Mouse (Mus musculus): ENCODE results near the gene Nt5c2. TPM values are rescaled to one million over a fixed set of nuclear protein-coding genes. Genes with fewer than 3 reads are reported as not detected.

Nt5c2 gene
- total and polyA plus RNA-seq, 3 experiments, result 17.0 to 158 (median 148) TPM

GRCm38 (mm10) chr19:47049061-47049460, 34.1 kb upstream of the Nt5c2 start:
- Histone ChIP-seq H3K9me3 (replicated peaks) (no peaks in the 10 kb centered on the region), H3K4me3 (ENCODE audit: low read depth, low read length) (peak overlapping the region; percentile 84; the same call in 1 of the 2 replicates), H3K27me3 (ENCODE audit: insufficient read depth, low read length) (no peaks in the 10 kb centered on the region), H3K4me1 (ENCODE audit: insufficient read depth, low read depth, low read length) (peaks cover 35% of the 10 kb centered on the region), H3K36me3 (replicated peaks) (peaks cover 45% of the 10 kb centered on the region)
- DNase-seq (ENCODE audit: low spot score), result no peak
- no peak for ATAC-seq (ENCODE audit: extremely low read depth, insufficient number of reproducible peaks, low FRiP score, poor library complexity, severe bottlenecking)
- TF ChIP-seq CTCF (IDR thresholded peaks at IDR 0.05; ENCODE audit: low read depth, low read length) (no peak), TAL1 (conservative IDR thresholded peaks at IDR 0.05; ENCODE audit: low read depth, low read length) (no peak), GATA2 (IDR thresholded peaks at IDR 0.05; ENCODE audit: borderline replicate concordance, low read depth, low read length) (no peak), POLR2AphosphoS5 (IDR thresholded peaks at IDR 0.05; ENCODE audit: insufficient replicate concordance, low read depth, low read length) (no peak), GATA1 (IDR thresholded peaks at IDR 0.05; ENCODE audit: borderline replicate concordance, low read length) (no peak)

GRCm38 (mm10) chr19:47047236-47047833, 32.4 kb upstream of the Nt5c2 start:
- DNase-seq (ENCODE audit: low spot score), result no peak
- no peaks in the 10 kb centered on the region for H3K9me3 ChIP-seq (replicated peaks)
- peaks cover 58% of the 10 kb centered on the region for H3K36me3 ChIP-seq (replicated peaks)
- no peaks in the 10 kb centered on the region for H3K27me3 ChIP-seq (ENCODE audit: insufficient read depth, low read length)
- no peak for TF ChIP-seq CTCF (IDR thresholded peaks at IDR 0.05; ENCODE audit: low read depth, low read length)
- TF ChIP-seq GATA1 (IDR thresholded peaks at IDR 0.05; ENCODE audit: borderline replicate concordance, low read length), result no peak
- TF ChIP-seq TAL1 (conservative IDR thresholded peaks at IDR 0.05; ENCODE audit: low read depth, low read length), result no peak
- TF ChIP-seq GATA2 (IDR thresholded peaks at IDR 0.05; ENCODE audit: borderline replicate concordance, low read depth, low read length), result no peak
- no peak for TF ChIP-seq POLR2AphosphoS5 (IDR thresholded peaks at IDR 0.05; ENCODE audit: insufficient replicate concordance, low read depth, low read length)
- H3K4me3 ChIP-seq (ENCODE audit: low read depth, low read length), result no peak overlapping the region
- H3K4me1 ChIP-seq (ENCODE audit: insufficient read depth, low read depth, low read length), result peaks cover 33% of the 10 kb centered on the region
- ATAC-seq (ENCODE audit: extremely low read depth, insufficient number of reproducible peaks, low FRiP score, poor library complexity, severe bottlenecking), result no peak

- Histone ChIP-seq H3K4me1 (ENCODE audit: insufficient read depth, low read depth, low read length) (peaks cover 31% of the 10 kb centered on the region), H3K27me3 (ENCODE audit: insufficient read depth, low read length) (no peaks in the 10 kb centered on the region), H3K36me3 (replicated peaks) (peaks cover 60% of the 10 kb centered on the region), H3K9me3 (replicated peaks) (no peaks in the 10 kb centered on the region), H3K4me3 (ENCODE audit: low read depth, low read length) (no peak overlapping the region)
- TF ChIP-seq GATA1 (IDR thresholded peaks at IDR 0.05; ENCODE audit: borderline replicate concordance, low read length) (no peak), POLR2AphosphoS5 (IDR thresholded peaks at IDR 0.05; ENCODE audit: insufficient replicate concordance, low read depth, low read length) (no peak), GATA2 (IDR thresholded peaks at IDR 0.05; ENCODE audit: borderline replicate concordance, low read depth, low read length) (no peak), TAL1 (conservative IDR thresholded peaks at IDR 0.05; ENCODE audit: low read depth, low read length) (no peak), CTCF (IDR thresholded peaks at IDR 0.05; ENCODE audit: low read depth, low read length) (no peak)
- ATAC-seq (ENCODE audit: extremely low read depth, insufficient number of reproducible peaks, low FRiP score, poor library complexity, severe bottlenecking), result no peak
- no peak for DNase-seq (ENCODE audit: low spot score)
Measured at GRCm38 (mm10) chr19:47046343-47046742, 31.4 kb upstream of the Nt5c2 start.

- Histone ChIP-seq H3K4me1 (ENCODE audit: insufficient read depth, low read depth, low read length) (peaks cover 8% of the 10 kb centered on the region; the same call in 1 of the 2 replicates), H3K4me3 (ENCODE audit: low read depth, low read length) (no peak overlapping the region), H3K27me3 (ENCODE audit: insufficient read depth, low read length) (no peaks in the 10 kb centered on the region), H3K9me3 (replicated peaks) (no peaks in the 10 kb centered on the region), H3K36me3 (replicated peaks) (peaks cover 81% of the 10 kb centered on the region)
- no peak for DNase-seq (ENCODE audit: low spot score)
- no peak for ATAC-seq (ENCODE audit: extremely low read depth, insufficient number of reproducible peaks, low FRiP score, poor library complexity, severe bottlenecking)
- no peak for TF ChIP-seq TAL1 (conservative IDR thresholded peaks at IDR 0.05; ENCODE audit: low read depth, low read length)
- no peak for TF ChIP-seq GATA1 (IDR thresholded peaks at IDR 0.05; ENCODE audit: borderline replicate concordance, low read length)
- no peak for TF ChIP-seq POLR2AphosphoS5 (IDR thresholded peaks at IDR 0.05; ENCODE audit: insufficient replicate concordance, low read depth, low read length)
- no peak for TF ChIP-seq CTCF (IDR thresholded peaks at IDR 0.05; ENCODE audit: low read depth, low read length)
- TF ChIP-seq GATA2 (IDR thresholded peaks at IDR 0.05; ENCODE audit: borderline replicate concordance, low read depth, low read length), result no peak
Measured at GRCm38 (mm10) chr19:47043608-47044007, 28.7 kb upstream of the Nt5c2 start.

- Histone ChIP-seq H3K36me3 (replicated peaks) (peaks cover 75% of the 10 kb centered on the region), H3K4me1 (ENCODE audit: insufficient read depth, low read depth, low read length) (no peaks in the 10 kb centered on the region), H3K27me3 (ENCODE audit: insufficient read depth, low read length) (no peaks in the 10 kb centered on the region), H3K9me3 (replicated peaks) (no peaks in the 10 kb centered on the region), H3K4me3 (ENCODE audit: low read depth, low read length) (no peak overlapping the region)
- TF ChIP-seq POLR2AphosphoS5 (IDR thresholded peaks at IDR 0.05; ENCODE audit: insufficient replicate concordance, low read depth, low read length), result no peak
- no peak for TF ChIP-seq GATA1 (IDR thresholded peaks at IDR 0.05; ENCODE audit: borderline replicate concordance, low read length)
- no peak for TF ChIP-seq TAL1 (conservative IDR thresholded peaks at IDR 0.05; ENCODE audit: low read depth, low read length)
- TF ChIP-seq GATA2 (IDR thresholded peaks at IDR 0.05; ENCODE audit: borderline replicate concordance, low read depth, low read length), result no peak
- no peak for TF ChIP-seq CTCF (IDR thresholded peaks at IDR 0.05; ENCODE audit: low read depth, low read length)
- ATAC-seq (ENCODE audit: extremely low read depth, insufficient number of reproducible peaks, low FRiP score, poor library complexity, severe bottlenecking) (no peak), DNase-seq (ENCODE audit: low spot score) (no peak)
Measured at GRCm38 (mm10) chr19:47040720-47041473, 25.9 kb upstream of the Nt5c2 start.

- H3K4me3 ChIP-seq (ENCODE audit: low read depth, low read length), result no peak overlapping the region
- no peak for ATAC-seq (ENCODE audit: extremely low read depth, insufficient number of reproducible peaks, low FRiP score, poor library complexity, severe bottlenecking)
- DNase-seq (ENCODE audit: low spot score), result no peak
- no peaks in the 10 kb centered on the region for H3K27me3 ChIP-seq (ENCODE audit: insufficient read depth, low read length)
- peaks cover 86% of the 10 kb centered on the region for H3K36me3 ChIP-seq (replicated peaks)
- H3K4me1 ChIP-seq (ENCODE audit: insufficient read depth, low read depth, low read length), result no peaks in the 10 kb centered on the region; the same call in 1 of the 2 replicates
- no peaks in the 10 kb centered on the region for H3K9me3 ChIP-seq (replicated peaks)
- TF ChIP-seq GATA1 (IDR thresholded peaks at IDR 0.05; ENCODE audit: borderline replicate concordance, low read length), result no peak
- TF ChIP-seq GATA2 (IDR thresholded peaks at IDR 0.05; ENCODE audit: borderline replicate concordance, low read depth, low read length), result no peak
- TF ChIP-seq TAL1 (conservative IDR thresholded peaks at IDR 0.05; ENCODE audit: low read depth, low read length), result no peak
- TF ChIP-seq CTCF (IDR thresholded peaks at IDR 0.05; ENCODE audit: low read depth, low read length), result no peak
- no peak for TF ChIP-seq POLR2AphosphoS5 (IDR thresholded peaks at IDR 0.05; ENCODE audit: insufficient replicate concordance, low read depth, low read length)
Measured at GRCm38 (mm10) chr19:47036596-47036995, 21.6 kb upstream of the Nt5c2 start.
